Mouse (Mus musculus) common myeloid progenitor, adult 5-6 weeks (primary cell): ENCODE measurements around the gene Gm3448. TPM values are rescaled to one million over a fixed set of nuclear protein-coding genes. Genes with fewer than 3 reads are reported as not detected.
"Not testable (repeated sequence)": the region's sequence is repeated elsewhere in the genome, so short reads cannot be mapped to it uniquely, and the experiment has no call there.

Experiments used
- ATAC-seq: replicated peaks from 2 replicates; pipeline ENCODE4 v1.8.0; 2016; ENCODE audit warnings: low read depth, mild to moderate bottlenecking, moderate TSS enrichment, inconsistent platforms; ENCODE audit not compliant: poor library complexity, severe bottlenecking
- total RNA-seq: library from RNA; stranded (forward); fragments of 200-1000, 187-1606 nt; gene quantifications from 2 replicates; pipeline ENCODE4 v1.2.3, GENCODE M21; 2017

Gm3448 gene
- 6.8 and 11.6 TPM in 2 replicates for total RNA-seq

DNA sequence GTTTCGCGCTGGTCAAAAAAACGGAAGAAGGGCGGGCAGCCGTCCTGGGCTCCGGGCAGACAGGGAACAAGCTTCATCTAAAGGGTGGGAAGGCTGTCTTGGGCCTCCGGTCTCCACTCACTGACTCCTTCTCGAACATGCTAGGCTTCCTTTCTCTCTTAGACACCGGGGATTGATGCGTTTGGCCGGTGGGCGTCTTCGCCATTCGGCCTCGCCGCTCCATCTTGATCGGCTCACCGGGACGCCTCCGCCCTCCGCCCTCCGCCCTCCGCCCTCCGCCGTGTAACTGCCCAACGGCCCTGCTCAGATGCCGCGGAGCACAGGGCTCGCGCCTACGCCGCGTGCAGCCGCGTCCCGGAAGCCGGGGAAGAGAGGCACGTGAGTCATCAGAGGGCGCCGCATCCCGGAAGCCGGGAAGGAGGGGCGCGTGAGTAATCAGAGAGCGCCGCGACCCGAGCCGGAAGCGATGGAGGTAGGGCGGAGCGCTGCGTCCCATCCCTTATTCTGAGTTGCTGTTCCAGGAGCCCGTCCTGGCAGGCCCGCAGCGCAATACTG lies at the start of gene Gm3448, which contains the start of the genes Ermard and Tcte3:
TSS of gene Gm3448 (minus strand) at position 363 of the 555 bp plus-strand sequence.
TSS of gene Ermard (plus strand) at position 34 of the 555 bp plus-strand sequence.
TSS of gene Tcte3 (minus strand) at position 314 of the 555 bp plus-strand sequence.
- ATAC-seq = peak; percentile 94

DNA sequence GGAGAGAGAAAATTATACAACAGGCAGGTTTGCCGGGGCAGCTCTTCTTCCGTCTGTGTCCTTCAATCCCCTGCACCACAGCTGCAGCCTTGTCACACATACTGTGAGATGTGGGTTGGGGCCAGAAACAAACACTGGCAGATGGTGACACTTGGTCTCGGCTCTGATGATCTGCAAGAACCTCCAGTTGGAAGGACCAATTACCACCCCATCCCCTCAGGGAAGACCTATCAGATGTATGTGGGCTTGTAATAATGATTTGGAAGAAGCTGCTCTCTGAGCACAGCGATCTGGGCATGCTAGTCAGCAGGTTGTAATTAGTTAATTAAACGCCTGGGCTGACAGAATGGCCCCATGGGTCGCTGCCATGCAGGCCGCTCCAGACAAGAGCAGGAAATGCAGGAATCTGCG lies 47.3 kb upstream of the Gm3448 start:
- no peak for ATAC-seq

DNA sequence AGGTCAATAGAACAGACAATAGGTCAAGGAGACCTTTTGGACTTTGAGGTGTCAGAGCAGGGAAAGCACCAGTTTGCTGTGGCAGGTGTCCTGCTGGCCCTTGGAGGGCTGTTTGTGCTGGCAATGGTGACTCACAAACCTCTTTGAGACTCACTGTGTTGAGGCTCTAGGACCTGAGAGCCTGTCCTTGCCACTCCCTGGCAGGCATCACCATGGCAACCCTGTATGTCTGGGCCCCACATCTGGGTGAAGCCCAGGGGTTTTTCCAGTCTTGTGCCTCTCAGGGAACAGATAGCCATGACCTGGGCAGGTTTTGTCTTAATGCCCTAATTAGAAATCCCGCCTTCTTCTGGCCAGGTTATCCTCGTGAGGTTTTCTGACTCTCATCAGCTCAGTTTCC lies 46.8 kb upstream of the Gm3448 start:
- ATAC-seq = no peak

GRCm38 (mm10) chr17:15085006-15085405 lies 43.7 kb upstream of the Gm3448 start:
- no peak for ATAC-seq

GRCm38 (mm10) chr17:15084226-15084848 lies 43.0 kb upstream of the Gm3448 start:
- ATAC-seq = peak; percentile 95

GRCm38 (mm10) chr17:15077536-15077935 lies 36.2 kb upstream of the Gm3448 start:
- ATAC-seq = peak; percentile 77

DNA sequence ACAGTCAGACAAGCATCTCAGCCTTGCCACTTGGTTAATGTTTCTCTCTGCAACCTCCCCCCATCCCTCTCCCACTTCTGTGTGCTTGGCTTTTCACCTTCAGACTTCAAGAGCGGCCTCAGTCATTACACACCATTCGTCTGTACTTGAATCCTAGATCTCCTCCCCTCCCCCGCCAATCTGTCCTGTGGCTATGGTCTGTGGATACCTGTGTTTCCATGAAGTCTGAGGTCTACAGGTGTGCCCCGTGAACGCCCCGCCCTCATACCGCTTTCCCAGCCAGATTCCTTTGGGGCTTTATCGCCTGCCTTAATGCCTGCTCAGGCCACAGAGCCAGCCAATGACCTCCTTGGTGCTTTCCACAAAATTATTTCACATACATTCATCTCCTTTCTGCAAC lies 33.7 kb upstream of the Gm3448 start:
- ATAC-seq = no peak

- ATAC-seq = no peak
These were observed 30.9 kb upstream of the Gm3448 start for GRCm38 (mm10) chr17:15072211-15072610.

DNA sequence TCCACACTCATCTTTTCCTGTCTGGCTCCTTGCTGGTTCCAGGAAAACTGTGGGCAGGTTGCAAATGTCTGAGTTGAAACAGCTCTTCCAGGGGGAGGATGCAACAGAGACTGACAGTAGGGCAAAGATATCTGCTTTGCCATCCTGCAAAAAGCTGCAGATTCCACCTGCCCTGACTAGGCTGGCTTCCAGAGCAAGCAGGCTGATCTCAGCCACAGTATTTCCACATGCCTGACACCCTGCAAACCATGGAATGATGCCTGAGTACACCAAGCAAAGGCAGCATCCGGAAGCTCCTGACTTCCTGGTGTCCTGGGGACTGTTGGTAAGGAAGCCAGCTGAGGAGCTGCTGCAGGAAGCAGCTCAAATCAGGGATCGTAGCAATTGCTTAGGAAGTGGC lies 27.8 kb upstream of the Gm3448 start:
- ATAC-seq = no peak

DNA sequence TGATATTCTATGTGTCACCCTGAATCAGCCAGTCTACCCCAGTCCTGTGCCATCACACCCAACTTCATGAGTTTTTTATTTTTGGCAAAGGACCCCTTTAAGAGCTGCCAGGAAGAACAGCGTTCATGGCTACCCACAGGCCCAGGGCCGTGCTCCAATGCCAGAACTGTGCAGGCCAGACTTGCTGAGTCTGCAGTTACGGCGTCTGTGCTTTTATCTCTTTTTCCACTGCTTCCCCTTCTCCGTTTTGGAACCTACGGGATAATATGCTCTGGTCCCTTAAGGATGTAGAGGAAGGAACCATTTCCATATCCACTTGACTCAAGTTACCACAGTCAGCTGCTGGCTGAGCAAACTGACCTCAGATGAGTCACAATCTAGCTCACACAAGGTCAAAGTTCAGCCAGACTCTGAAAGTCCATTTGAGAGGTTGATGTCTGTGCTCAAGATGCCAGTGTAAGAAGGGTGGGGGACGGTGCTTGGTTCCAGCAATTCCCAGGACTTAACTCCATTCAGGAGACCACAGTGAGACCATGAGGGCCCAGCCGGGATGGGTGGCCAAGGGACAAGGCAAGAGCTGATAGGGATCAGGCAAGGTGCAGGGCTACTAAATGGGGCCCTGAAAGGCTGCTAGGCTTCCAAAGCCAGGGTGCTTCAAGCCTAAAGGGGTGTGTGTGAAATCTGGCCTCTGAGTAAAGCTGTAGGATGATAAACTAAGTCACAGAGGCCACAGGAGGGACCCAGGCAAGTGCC lies 26.9 kb upstream of the Gm3448 start:
- no peak for ATAC-seq

- ATAC-seq = no peak
These were observed 25.6 kb upstream of the Gm3448 start for GRCm38 (mm10) chr17:15066911-15067310.

GRCm38 (mm10) chr17:15066066-15066465 lies 24.7 kb upstream of the Gm3448 start:
- ATAC-seq = peak; percentile 9; the same call in 1 of the 2 replicates

DNA sequence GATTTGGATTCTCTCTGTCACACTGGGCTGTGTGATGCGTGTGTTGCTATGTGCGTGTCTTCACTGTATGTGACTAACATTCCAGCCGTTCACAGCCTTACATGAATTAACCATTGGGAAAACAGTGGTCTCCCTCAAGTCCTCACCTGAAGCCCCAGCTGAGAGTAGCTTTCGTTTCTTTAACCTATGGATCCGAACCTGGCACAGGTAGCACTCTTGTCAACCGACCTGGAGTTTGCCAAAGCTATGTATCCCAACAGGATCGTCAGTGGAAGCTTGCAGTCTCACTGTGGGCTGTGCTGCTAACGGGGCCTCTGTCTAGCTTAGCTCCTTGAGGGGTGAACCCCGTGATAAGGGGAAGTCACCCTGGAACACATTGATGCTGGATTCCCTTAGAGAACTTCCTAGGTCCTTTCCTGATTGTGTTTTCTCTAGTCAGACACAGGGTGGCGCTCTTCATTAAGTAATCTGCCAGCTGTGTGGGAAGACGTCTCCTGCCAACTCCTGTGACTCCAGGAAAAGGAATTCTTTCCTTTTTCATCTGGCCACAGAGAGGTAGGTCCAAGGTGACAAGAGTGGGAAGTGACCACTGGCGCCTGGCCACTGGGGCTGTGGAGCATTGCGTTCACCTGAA lies 24.2 kb upstream of the Gm3448 start:
- peak; percentile 87 for ATAC-seq

GRCm38 (mm10) chr17:15060356-15060755 lies 19.0 kb upstream of the Gm3448 start:
- ATAC-seq = no peak

GRCm38 (mm10) chr17:15059646-15060045 lies 18.3 kb upstream of the Gm3448 start:
- no peak for ATAC-seq

GRCm38 (mm10) chr17:15058161-15058591 lies 16.8 kb upstream of the Gm3448 start:
- no peak for ATAC-seq

DNA sequence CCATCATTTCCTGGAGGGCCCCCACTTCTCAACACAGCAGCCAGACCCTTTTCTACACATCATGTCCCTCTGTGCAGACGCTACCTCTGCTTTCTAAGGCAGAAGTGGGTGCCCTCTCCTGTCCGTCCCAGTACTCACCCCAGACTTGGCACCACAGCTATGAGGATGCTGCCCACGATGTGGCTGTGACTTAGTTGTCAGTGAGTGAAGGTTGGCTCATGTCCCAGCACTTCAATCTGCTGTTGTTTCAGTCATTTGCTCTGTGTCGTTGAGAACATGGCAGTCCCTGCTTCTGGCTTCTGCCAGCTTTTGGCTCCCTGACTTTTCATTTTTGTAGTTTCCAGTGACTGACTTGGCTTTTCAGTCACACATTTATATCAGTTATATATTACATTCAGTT lies 14.6 kb upstream of the Gm3448 start:
- no peak for ATAC-seq

DNA sequence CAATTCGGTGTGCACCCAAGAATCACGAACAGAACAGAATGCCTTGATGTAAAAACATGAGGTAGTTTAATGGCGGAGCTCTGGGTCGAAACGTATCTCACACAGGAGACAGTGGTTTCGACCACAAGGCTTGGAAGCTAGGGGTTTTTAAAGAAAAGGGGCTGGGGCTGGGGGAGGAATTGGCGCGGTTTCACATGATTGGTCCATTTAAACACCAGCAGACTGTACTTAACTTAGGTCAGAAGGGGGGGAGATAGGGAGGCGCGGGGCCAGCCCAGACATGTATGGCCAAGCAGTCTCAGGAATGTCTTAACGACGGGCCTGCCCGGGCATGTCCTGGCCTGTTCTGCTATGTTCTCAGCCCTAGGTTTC lies 12.5 kb upstream of the Gm3448 start:
- not testable (repeated sequence) for ATAC-seq

- peak; percentile 45; the same call in 1 of the 2 replicates for ATAC-seq
These were observed 12.0 kb upstream of the Gm3448 start for GRCm38 (mm10) chr17:15053183-15053828.

DNA sequence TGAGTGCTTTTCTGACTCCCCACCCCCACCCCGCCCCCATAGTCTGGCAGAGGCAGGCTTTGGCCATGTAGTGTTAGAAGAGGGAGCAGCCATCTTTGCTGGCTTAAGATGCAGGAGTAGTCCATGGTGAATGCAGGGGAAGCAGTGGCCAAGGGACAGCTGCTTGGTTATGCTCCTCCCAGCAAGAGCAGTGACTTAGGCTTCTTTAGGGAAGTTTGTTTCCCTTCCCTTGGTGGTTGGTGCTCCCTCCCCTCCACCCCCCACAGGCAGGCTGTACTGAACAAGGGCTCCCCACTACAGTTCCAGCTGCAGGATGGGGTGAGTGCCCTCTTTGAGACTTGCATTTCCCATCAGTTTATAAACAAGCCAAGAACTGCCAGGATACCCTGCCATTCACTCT lies 11.4 kb upstream of the Gm3448 start:
- peak; percentile 90 for ATAC-seq
